Mouse (Mus musculus) ovary, postnatal 10 days (tissue): Measurements from ENCODE around the gene H2-T3.
"Not testable (repeated sequence)": the region's sequence is repeated elsewhere in the genome, so short reads cannot be mapped to it uniquely, and the experiment has no call there.

ENCODE experiments used
- DNase-seq: peaks from one replicate; pipeline ENCODE4 v3.0.0; 2022; ENCODE audit warnings: low spot score

H2-T3 gene

GRCm38 (mm10) chr17:36178938-36179337, 11.1 kb downstream of the H2-T3 start:
- not testable (repeated sequence) for DNase-seq

GRCm38 (mm10) chr17:36176132-36176531, 14.0 kb downstream of the H2-T3 start:
- not testable (repeated sequence) for DNase-seq

- no peak for DNase-seq
Measured at GRCm38 (mm10) chr17:36170287-36170814, 19.7 kb downstream of the H2-T3 start.

- DNase-seq, result no peak
Measured at GRCm38 (mm10) chr17:36169753-36170152, 20.3 kb downstream of the H2-T3 start.

- DNase-seq, result not testable (repeated sequence)
Measured at GRCm38 (mm10) chr17:36169094-36169493, 21.0 kb downstream of the H2-T3 start.

- no peak for DNase-seq
Measured at GRCm38 (mm10) chr17:36168039-36168652, 21.9 kb downstream of the H2-T3 start, which contains the start of gene Gm8909. Gm8909 (minus strand) TSS chr17:36168537.

GRCm38 (mm10) chr17:36167306-36168038, 22.6 kb downstream of the H2-T3 start:
- no peak for DNase-seq

GRCm38 (mm10) chr17:36166901-36167300, 23.2 kb downstream of the H2-T3 start:
- DNase-seq, result not testable (repeated sequence)

- DNase-seq, result no peak
Measured at GRCm38 (mm10) chr17:36161129-36162051, 28.7 kb downstream of the H2-T3 start.

- DNase-seq, result not testable (repeated sequence)
Measured at GRCm38 (mm10) chr17:36158264-36158663, 31.8 kb downstream of the H2-T3 start.

GRCm38 (mm10) chr17:36157782-36158181, 32.3 kb downstream of the H2-T3 start:
- DNase-seq, result not testable (repeated sequence)

GRCm38 (mm10) chr17:36154271-36155149, 35.6 kb downstream of the H2-T3 start:
- DNase-seq, result no peak

- DNase-seq, result not testable (repeated sequence)
Measured at GRCm38 (mm10) chr17:36151200-36151599, 38.9 kb downstream of the H2-T3 start.

GRCm38 (mm10) chr17:36148468-36148867, 41.6 kb downstream of the H2-T3 start:
- not testable (repeated sequence) for DNase-seq

GRCm38 (mm10) chr17:36146937-36147336, 43.1 kb downstream of the H2-T3 start:
- not testable (repeated sequence) for DNase-seq

GRCm38 (mm10) chr17:36145861-36146156, 44.3 kb downstream of the H2-T3 start:
- not testable (repeated sequence) for DNase-seq

GRCm38 (mm10) chr17:36145111-36145860, 44.8 kb downstream of the H2-T3 start:
- no peak for DNase-seq

GRCm38 (mm10) chr17:36136299-36136848, 53.7 kb downstream of the H2-T3 start:
- DNase-seq, result not testable (repeated sequence)
